Mouse (Mus musculus): ENCODE results near the gene Dgka.
"Not testable (repeated sequence)": the region's sequence is repeated elsewhere in the genome, so short reads cannot be mapped to it uniquely, and the experiment has no call there.

Gene Dgka

GRCm38 (mm10) chr10:128737435-128737834 is 7.2 kb downstream of the Dgka start:
- no peak for DNase-seq (ENCODE audit: low read depth in 1 of 2, low spot score in 2 of 2)

- no peak for DNase-seq (ENCODE audit: low read depth in 1 of 2, low spot score in 2 of 2)
Observed at GRCm38 (mm10) chr10:128731992-128732391, 12.7 kb downstream of the Dgka start.

- DNase-seq (ENCODE audit: low read depth in 1 of 2, low spot score in 2 of 2): peak in 1 of 2 experiments; percentile 46
Observed at GRCm38 (mm10) chr10:128731002-128731433, 13.6 kb downstream of the Dgka start.

DNA sequence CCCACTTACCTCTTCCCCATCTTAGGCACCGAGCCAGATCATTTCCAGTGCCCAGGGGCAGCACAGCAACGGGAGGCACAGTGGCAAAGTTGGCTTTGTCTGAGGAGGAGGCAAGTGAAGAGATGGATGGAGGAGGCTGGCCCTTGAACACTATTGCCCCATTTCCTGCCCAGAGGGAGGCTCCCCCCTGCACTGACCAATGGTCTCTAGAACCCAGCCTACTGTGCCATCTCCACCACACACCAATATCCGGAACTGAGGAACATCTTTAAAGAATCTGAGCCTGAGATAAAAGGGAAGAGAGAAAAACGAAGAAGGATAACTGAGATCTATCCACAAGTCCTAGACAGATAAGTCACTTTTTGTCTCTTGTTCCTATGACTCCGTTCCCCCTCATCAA is 16.6 kb downstream of the Dgka start:
- DNase-seq (ENCODE audit: low read depth in 1 of 2, low spot score in 2 of 2): no peak

DNA sequence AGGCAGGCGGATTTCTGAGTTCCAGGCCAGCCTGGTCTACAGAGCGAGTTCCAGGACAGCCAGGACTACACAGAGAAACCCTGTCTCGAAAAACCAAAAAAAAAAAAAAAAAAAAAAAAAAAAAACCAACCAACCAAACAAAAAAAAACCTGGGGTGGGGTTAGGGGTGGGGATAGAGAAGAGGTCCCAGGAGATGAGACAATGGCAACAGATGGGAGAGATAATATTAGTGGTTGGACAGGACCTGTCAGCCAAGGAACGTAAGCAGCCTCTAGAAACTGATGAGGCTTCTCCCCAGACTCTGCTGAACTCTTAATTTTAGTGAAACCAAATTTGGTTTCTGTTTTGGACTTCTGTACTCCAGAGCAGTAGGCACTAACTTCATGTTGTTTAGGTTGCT is 19.2 kb downstream of the Dgka start:
- not testable (repeated sequence) for DNase-seq (ENCODE audit: low read depth in 1 of 2, low spot score in 2 of 2)

GRCm38 (mm10) chr10:128715559-128716537 is 28.8 kb downstream of the Dgka start:
- peak in 1 of 2 experiments; percentile 35 for DNase-seq (ENCODE audit: low read depth in 1 of 2, low spot score in 2 of 2)

- DNase-seq (ENCODE audit: low read depth in 1 of 2, low spot score in 2 of 2): not testable (repeated sequence)
Observed at GRCm38 (mm10) chr10:128711318-128711717, 33.3 kb downstream of the Dgka start.

- no peak for DNase-seq (ENCODE audit: low read depth in 1 of 2, low spot score in 2 of 2)
Observed at GRCm38 (mm10) chr10:128705317-128705693, 39.4 kb downstream of the Dgka start.

GRCm38 (mm10) chr10:128704491-128705316 is 40.0 kb downstream of the Dgka start, which contains the start of gene Cdk2:
Cdk2 (minus strand) TSS chr10:128705031.
- DNase-seq (ENCODE audit: low read depth in 1 of 2, low spot score in 2 of 2): peak; percentile 71 to 82

DNA sequence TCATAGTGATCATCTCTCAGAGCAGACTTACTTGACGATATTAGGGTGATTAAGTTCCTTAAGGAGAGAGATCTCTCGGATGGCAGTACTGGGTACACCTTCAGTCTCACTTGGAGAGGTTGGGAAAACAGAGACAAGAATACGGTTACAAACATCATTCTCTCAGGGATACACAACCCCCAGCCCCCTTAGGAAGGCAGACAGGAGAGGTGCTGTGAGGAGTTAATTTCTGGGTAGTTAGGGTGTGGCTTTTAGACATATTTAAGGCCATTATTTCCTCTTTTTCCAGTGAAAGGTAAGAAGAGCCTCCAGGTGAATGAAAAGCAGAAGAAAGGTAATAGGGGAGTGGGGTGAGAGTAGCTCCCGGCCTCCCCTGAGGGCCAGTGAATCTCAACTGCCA is 40.8 kb downstream of the Dgka start, which contains the start of gene Pmel:
Pmel (plus strand) TSS at position 301 of the 400 bp plus-strand sequence.
- no peak for DNase-seq (ENCODE audit: low read depth in 1 of 2, low spot score in 2 of 2)

DNA sequence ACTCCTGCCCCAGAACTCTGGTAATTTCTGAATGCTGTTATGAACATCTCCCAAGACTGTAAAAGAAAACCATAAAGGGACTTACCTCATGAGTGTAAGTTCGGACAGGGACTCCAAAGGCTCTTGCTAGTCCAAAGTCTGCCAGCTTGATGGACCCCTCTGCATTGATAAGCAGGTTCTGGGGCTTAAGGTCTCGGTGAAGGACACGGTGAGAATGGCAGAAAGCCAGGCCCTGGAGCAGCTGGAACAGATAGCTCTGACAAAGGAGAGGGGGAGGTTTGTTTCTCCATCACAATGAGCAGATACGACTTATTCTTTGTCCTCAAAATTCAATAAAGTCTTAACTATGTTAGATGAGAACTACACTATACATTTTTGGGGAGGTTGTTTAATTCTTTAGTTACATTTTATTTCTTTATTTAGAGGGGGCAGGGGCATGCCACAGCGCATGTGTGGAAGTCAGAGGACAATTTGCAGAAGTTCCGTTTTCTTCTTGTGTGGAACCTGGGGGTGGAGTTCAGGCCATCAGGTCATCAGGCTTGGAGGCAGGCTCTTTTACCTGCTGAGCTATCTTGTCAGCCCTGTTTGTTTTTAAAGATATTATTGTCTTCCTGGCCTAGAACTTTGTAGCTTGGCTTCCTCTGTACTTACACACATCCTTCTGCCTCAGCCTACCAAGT is 42.2 kb downstream of the Dgka start:
- DNase-seq (ENCODE audit: low read depth in 1 of 2, low spot score in 2 of 2): no peak

DNA sequence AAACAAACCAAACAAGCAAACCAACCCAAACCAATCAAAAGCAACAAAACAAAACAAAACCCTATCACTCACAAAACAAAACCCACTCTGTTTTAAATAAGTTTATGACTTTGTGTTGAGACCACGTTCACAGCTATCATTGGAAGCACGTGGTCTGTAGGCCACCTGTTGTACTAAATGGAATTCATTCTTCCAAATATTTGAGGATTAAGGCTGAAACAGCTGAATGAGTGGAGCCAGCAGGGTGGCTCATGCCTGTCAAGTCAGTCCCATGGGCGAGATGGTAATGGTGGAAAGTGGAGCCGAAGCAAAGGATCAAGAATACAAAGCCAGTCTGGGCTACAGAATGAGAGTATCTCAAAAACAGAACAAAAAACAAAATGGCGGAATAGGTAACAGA is 43.9 kb downstream of the Dgka start:
- DNase-seq (ENCODE audit: low read depth in 1 of 2, low spot score in 2 of 2): no peak

DNA sequence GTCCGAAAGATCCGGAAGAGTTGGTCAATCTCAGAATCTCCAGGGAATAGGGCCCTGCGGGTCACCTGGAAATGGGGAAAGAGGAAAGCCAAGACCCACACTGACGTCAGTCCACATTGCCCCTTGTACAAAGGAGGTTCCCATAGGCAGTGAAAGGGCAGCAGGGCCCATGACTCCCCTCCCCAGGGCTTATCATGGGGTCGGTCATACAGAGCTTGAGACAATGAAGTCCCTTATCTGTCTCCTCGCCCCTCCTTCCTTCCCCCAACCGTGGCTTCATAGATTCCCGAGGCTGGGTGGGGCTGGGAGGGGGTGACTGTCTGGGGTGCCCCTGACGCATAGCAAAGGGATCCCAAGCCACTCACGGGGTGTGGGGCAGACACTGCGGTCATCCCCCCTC is 45.0 kb downstream of the Dgka start:
- DNase-seq (ENCODE audit: low read depth in 1 of 2, low spot score in 2 of 2): no peak

- no peak for DNase-seq (ENCODE audit: low read depth in 1 of 2, low spot score in 2 of 2)
Observed at GRCm38 (mm10) chr10:128699006-128699405, 45.6 kb downstream of the Dgka start.

GRCm38 (mm10) chr10:128697072-128697725 is 47.5 kb downstream of the Dgka start:
- no peak for DNase-seq (ENCODE audit: low read depth in 1 of 2, low spot score in 2 of 2)

GRCm38 (mm10) chr10:128695992-128696807 is 48.5 kb downstream of the Dgka start, which contains the start of gene Rab5b:
Rab5b (minus strand) TSS chr10:128696264.
- DNase-seq (ENCODE audit: low read depth in 1 of 2, low spot score in 2 of 2): peak; percentile 95 to 98

DNA sequence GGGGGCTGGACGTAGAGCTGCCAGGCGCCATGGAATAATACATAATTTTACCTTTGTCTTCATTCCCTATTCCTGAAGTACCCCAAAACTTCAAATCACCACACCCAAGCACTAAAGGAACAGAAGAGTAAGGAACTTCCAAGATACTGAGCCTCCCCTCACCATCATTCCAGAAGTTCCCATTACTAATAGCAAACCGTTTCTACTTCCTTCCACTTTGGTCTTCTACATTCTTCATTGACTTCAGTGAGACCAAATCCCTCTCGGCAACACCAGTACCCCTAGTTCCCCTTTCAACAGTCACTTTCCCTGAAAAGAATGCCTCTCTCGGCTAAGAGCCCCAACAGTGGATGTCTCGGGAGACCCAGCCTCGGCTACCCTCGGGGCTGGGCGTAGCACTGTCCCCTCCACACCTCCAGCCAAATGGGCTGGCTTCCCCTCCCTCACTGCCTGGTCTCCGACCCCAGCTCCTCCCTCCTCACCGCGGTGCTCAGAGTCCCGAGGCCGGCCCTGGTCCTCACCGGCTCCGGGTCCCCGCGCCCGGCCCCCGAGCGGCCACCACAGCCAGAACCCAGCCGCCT is 49.2 kb downstream of the Dgka start:
- DNase-seq (ENCODE audit: low read depth in 1 of 2, low spot score in 2 of 2): peak in 1 of 2 experiments; percentile 28

GRCm38 (mm10) chr10:128674469-128675008 is 70.1 kb downstream of the Dgka start:
- no peak for DNase-seq (ENCODE audit: low read depth in 1 of 2, low spot score in 2 of 2)

Measured in monocyte, adult 2 months (primary cell).